Mouse (Mus musculus): Measurements from ENCODE around the gene Lpp. TPM values are rescaled to one million over a fixed set of nuclear protein-coding genes. Genes with fewer than 3 reads are reported as not detected.

Lpp gene
- total RNA-seq, 4 experiments from 2014 or later, result 54.0 to 80.8 (median 65.0) TPM

DNA sequence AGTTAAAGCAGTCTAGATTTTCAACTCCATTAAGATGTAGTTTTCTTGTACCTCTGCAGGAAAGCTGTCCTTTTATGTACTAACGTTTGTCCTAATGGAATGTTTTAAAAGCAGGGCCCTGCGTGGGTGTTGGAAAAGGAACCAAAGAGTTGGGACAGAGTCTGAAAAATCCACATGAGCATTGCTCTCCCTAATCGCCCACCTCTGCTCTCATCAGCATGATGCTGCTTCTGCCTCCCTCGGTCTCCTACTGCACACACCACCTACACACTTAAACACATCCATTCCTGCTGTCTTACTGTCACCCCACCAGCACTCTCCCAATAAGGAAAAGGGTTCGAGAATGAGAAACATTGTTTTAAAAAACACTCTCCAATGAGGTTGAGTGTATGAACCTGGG, 501.9 kb downstream of the Lpp start:
- no peak for DNase-seq

DNA sequence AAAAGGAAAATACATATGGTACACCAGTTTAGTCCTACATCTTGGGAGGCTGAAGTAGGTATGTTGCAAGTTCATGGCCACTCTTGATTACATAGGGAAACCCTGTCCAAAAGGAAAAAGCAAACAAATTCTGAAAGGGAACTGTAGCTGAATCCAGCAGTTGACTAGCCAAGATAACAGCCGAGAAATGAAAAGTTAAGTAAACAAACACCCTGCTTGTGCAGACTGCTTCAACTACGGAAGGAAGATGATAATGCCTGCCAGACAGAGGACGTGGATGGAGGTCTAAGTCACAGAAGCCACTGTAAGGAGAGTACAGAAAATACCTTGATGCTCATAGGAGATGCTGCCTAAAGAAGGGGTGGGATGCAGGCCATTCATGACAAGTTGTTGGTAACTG, 504.3 kb downstream of the Lpp start:
- DNase-seq, result no peak

DNA sequence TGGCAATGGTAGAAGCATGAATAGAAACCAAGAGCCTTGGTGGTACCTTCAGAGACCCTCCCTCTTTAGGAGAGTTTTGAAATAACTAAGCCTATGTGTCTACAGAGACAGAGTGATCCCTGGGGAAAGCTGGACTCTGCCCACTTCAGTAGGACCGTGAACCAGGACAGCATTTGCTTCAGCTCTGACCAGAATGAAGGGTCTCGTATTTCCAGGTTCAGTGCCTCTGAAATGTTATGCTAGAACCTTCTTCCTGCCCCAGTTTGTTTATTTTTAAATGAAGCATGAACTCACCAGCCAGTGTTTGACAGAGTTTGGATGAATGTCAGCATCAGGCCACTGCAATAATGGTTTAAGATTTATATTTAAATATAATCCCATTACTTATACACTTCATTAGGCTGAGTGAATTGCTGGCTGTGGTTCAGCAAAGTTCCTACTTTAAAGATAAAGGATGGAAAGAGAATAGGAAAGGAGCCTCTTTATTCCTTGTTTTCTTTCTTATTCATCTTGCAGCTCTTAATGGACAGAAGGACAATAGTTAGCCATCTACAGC, 507.0 kb downstream of the Lpp start:
- DNase-seq, result no peak

DNA sequence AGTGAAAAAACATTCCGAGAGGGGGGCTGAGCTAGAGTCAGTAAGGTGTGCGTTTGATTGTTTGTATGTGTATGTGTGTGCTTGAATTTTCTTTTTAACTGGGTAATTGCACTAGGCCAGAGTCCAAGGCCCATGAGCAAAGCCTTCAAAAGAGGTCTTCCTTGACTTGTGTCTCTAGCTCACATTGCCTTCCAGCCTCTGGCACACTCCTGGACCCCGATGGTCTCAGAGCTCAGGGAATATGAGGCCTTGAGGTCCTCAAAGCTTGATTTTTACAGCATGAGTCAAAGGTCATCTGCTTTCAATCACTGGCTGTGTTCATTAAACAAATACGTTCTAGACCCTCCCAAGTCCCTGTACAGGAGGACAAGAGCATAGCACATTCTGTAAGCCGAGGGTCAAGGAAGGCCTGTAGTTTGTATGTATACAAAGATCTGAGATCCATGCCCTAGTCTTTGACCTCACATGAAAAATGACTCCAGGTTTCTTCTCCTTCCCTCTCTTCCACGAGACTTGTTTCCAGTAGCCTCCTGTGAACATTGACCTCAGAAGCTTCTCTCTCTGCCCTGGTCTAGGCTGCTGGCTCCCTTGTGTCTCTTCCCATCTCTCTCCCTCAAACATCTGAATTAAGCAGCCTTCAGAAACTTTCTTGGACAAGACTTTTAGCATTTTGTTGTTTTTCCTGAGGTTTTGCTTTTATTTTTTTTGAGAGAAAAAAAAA, 508.0 kb downstream of the Lpp start:
- no peak for DNase-seq

DNA sequence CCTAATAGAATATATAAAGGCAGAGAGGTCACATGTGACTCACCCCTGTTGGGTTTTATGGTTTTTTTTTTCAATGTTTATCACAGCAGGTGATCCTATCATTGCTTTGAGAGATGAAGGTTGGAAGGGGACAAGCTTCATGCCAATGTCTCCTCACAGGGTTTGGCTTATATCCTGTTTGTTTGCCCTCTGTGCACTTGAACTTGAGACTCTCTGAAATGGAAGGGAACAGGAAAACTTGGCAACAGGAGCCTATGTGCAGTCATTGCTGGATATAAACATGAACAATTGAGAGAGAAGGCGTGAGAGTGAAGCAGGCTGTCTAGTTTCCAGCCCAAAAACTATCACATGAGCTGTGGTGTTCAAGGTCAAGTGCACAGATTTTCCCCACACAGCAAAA, 508.8 kb downstream of the Lpp start:
- no peak for DNase-seq

DNA sequence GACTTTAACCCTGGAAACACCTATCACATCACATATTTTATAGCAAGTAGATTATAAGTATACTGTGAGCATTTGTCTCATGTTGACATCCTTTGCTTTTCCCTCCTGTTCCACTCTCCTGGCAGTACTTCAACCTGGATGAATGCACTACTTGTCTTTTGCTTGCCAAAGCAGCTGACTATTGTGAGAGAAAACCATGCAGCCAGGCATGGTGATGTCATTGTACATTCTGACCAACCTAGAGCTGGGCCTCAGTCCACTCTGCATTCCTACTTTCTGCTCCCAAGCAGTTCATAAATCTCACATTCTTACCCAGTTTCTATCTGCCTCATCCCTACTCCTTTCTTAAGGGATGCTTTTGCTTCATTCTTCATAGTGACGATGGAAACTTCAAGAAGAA, 515.6 kb downstream of the Lpp start:
- DNase-seq, result no peak

DNA sequence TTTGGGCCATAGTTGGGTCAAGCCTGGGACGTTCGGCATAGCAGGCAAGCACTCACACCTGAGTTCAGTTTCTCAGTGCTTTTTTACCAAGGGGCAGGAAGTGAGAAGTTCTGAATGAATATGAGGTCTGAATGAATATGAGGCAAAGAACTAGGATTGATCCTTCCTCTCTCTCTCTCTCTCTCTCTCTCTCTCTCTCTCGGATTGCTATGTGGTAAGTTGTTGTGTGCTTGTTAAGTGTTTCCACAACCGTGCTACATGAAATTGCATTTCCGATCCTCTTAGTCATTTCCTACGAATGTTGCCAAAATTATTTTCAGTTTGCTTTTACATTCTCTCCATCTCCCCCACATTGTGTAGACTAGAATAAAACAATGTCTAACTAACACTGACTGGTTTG, 517.0 kb downstream of the Lpp start:
- no peak for DNase-seq

DNA sequence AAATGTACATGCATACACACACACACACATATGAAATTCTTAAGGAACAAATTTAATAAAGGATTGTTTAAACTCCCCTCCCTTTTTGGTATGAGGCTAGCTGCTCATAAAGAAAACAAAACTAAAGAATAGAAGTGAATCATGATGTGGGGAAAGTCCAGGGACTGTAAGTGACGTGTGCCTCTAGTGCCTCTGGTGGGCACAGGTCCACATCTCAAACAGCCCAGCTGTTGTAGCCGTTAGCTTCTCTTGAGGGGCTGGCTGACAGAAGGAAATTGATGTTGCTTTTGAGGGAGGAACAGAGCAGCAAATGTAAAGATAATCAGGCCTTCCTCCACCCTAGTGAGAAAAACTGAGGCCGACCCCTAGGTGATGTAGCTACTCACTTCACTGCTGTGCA, 517.5 kb downstream of the Lpp start:
- DNase-seq, result no peak

DNA sequence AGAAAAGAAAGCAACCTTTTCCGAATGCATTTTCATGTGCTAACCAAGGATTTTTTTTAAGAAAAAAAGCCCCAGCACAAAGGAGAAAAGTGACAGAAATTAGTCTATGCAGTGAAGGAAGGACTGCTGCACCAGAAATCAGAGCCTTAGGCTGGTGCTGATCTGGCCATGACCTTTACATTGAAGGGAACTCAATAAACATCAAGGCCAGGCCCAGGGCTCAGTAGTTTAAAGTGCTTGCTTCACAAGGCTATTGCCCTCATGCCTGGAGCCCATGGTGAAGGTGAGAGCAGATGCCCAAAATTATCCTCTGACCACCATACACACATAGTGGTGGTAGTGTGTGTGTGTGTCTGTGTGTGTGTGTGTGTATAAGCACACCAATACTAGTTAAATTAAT, 519.1 kb downstream of the Lpp start:
- DNase-seq, result peak; percentile 66

DNA sequence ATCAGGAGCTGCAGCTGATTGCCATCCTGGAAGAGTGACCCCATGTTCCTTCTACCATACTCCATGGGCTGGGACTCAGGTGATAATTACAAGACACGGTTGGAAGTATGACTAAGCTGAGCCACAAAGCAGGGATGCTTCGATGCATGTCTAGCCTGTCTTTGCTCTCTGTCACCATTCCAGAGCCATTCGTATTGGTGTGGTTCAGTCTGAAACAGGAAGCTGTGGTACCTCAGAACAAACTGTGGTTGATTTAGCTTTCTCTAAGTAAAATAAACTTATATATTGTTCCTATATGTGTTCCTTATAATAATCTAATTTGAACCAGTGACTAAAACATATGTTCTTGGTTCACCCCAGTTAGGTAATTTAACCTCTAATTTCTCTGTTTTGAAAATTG, 519.7 kb downstream of the Lpp start:
- DNase-seq, result no peak

DNA sequence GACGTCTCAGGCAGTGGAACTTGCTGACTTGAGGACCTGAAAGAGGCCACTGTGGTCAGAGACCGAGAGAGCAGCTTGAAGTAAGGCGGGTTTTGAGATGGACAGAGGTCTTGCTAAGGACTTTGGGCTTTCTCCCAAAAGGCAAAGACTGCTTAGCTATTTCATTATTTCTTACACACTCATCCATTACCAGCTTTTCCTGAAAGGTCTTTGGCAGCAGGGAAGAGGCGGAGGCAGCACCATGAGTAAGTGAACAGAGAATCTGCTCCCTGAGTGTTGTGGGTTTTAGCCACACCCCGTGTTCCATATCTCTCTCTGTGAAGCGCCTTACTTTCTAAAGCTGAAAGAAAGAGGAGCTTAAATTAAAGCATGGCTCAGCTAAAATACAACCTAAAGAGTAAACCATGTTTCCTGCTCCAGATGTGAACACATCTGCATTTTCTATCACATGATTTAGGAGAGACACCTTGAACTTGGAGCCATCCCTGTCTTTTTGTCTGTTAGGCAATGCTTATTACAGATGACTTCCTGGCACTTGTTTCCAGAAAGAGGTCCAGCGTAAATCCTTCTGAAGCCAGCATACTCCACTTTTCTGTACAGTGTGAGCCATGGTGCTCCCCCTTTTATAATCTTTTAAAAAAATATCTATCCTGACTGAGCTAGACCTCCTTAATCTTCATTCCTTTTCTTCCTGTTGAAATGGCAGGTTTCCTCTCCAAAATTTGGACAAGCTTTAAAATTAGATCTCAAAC, 520.5 kb downstream of the Lpp start:
- DNase-seq, result peak; percentile 69

DNA sequence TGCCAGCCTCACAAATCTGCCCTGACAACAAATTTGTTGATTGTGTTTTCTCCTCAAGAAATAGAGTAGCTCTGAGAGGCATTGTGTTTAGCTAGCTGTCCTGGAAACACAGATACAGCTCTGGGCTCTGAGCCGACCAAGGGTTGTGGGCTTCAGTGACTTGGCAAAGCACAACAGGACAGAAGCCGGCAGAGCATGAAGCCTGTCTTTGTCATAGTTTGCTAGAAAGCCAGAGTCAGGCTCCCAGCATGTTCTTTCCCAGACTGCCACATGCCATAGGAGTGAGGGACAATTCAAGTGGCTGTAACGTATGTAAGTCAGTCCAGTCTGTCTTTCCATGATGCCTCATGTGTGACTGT, 521.1 kb downstream of the Lpp start:
- DNase-seq, result no peak

DNA sequence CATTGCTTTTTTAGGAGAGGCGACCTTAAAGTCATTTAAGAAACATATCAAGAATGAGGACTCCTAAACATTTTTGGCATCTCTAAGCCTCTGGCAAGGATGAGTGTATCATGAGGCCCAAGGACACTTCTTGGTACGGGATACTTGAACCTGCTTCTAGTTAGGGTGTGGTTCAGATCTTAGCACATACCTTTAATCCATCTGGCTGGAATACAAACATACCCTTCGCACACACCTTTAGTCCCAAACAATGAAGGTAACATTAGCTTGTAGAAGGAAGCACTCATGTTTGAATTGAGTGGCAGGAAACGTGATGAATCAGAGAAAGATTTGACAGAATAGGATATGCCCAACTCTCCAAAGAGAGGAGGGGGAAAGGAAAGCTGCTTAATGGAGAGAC, 522.2 kb downstream of the Lpp start:
- DNase-seq, result no peak

DNA sequence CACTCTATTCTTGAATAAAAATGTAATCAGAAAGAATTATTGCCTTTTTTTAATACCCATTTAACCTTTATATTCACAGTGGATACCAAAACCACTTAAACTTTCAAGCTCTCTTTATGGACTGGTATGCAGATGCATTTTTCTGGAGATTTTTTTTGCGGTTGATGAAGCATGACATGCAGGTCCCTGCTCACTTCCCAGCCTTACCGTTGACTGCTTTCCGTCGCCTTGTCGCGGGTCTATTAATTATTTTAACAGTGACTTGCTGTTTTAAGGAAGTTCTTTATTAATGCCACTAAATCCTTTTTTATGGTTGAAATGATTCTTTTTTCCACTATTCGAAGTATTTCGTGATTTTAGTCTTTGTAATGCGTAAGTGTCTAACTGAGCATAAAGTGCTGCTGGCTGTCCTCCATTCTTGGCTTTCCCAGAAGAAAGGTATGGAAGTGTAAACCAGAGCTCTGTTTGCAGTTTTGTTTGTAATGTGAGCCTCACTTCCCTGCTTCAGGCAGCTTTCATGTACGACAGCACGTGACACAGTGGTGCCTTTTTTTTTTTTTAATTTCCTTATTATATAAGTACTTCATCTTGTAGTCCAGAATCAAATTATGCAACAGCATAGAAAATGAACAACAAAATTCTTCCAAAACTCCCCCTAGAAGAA, 526.2 kb downstream of the Lpp start:
- DNase-seq, result no peak

DNA sequence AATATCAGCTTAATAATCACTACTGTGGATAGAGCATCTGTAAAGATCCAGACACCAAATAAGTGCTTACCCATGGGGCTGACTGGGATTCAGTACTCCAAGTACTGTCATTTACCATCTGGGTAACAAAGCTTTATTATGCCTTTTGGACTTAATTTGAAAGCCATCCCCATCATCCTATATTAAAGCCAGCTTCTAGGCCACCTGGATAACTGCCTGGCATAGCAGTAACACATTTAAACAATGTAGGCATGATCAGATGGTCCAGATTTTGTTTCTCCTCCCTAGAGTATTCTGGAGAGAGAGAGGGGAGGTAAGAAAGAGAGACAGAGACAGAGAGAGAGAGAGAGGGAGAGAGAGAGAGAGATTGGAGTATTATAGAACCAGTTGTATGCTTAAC, 536.8 kb downstream of the Lpp start:
- no peak for DNase-seq

DNA sequence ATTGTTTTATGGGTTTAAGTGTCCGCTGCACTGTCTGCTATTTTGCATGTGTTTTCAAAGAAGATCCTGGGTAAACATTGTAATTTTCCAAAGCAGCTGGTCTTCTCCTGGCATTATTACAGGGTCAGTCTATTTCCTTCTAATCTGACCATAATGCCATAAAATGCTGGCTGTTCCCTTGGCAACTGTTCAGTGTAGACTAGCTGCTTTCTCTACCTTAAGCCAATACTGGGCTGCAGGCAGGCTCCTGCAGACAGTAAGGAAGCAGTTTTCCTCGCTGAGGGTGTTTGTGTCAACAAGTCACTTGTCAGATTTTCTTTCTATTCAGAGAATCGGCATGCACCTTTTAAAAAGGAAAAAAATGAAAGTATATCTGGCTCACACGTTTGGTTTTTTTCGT, 537.3 kb downstream of the Lpp start:
- DNase-seq, result no peak

DNA sequence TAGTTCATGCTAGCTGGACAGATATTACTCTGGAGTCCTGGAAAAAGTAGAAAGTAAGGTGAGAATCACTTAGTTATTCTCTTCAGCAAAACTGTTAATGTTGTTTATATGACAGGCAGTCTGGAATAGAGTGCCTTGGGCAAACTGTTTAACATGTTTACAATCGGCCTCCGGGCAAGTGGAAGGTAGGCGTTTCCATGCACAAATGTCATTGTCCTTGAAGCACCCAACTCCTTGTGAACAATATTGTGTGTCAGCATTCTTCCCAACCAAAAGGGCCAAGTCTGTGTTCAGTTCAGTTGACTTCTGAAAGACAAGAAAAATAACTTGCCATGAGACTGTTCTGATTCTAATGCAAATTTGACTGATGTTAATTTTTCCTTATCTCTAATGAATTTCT, 539.5 kb downstream of the Lpp start:
- DNase-seq, result no peak

DNA sequence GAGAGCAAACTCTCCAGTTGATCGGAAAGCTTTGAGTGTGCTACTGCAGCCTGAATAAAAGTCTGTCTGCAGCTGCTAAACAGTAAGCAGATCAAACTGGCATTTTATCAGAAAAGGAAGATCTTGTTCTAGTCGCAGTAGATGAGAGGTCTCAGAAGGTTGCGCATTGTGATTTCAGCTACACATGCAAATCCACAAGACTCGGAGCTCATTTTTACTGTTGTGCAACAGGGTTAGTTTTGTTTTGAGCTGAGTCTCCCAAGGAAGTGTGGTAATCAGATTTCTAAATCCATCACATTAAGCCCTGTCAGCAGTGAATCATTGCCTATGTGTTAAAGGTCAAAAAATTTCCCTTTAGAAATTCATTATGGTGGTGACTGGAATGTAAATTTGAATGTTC, 540.4 kb downstream of the Lpp start:
- DNase-seq, result peak; percentile 61

DNA sequence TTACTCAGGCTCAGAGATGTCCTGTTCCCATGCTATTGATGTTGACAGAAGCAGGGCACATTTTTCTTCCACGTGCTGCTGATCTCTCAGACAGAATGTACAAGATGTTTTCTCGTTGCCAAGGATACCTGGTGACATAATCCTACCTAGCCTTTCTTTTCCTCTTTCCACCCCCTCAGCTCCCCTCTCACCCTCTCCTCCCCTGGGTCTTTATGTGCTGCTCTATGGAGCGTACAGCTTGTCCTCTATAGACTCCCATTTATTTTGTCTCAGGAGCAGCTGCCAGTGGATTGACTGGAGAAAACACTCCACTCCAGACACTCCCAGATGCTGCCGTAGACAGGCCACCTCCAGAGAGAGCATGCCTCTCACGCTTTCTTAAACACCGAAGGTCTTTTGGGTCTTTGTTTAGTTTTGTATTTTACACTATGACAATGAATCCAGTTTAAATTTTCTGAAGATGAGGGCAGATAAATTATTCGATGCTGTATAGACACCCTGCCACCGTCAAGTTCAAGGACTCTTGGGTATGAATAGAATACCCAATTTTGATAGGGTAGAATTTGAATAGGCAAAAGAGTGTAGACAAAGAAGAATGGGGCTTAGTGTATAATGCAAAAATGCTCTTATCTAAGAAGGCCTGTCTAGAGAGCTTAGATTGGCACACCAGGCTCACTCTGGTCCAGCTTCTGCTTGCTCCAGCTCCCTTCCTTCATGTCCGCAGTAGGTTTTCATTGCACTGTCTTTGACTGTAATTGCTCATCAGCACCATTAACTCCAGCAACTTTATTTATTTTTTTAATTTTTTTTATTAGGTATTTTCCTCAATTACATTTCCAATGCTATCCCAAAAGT, 548.2 kb downstream of the Lpp start:
- DNase-seq, result no peak

DNA sequence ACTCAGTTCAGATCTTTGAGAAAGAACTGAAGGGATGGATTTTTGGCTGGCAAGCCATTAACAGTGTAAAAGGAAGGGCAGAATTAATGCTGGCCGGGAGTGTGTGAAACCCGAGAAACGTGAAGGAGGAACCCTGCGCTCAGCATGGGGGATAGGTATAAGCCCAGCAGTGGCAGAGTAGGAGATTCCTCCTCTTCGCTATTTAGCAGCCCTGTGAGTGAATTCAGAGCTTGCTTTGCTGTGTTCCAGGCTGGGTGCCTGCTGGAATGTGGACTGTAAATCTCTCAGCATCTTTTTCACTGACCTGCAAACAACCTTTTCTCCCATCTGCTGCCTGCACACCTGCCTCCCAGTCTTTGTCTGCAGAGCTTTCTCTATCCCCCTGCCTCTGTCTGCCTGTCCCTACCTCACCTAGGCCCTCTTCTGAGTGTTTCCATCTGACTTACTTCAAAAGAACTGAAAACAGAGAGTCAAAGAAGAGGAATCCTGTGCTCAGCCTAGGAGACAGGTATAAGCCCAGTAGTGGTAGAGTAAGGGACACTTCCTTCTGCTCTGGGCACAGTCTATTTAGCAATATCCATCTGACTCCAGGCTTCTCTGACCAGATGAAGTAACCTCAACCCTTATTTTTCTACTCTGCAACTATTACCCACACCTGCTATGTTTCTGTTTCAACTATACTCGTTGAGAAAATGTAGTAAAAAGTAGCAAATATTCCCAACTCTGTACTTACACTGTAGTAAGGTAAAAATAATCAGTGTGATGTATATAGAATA, 550.4 kb downstream of the Lpp start:
- no peak for DNase-seq

DNA sequence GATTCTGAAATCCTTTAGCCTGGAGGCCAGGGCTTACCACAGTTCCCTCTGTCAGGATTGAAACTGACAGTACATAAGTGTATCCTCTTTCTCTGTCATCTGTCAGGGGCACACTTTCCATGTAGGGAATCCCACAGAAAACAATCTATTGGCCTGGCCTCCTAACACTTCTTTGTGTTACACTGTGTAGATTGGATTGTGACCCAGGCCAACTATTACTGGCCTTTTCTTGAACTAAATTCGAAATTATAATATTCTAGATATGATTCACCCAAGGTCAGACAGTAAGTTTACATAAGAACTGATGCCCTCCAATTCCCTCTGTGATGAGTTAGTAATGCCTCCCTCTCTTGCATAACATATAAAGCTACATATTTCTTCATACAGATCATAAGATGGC, 553.0 kb downstream of the Lpp start:
- DNase-seq, result no peak

DNA sequence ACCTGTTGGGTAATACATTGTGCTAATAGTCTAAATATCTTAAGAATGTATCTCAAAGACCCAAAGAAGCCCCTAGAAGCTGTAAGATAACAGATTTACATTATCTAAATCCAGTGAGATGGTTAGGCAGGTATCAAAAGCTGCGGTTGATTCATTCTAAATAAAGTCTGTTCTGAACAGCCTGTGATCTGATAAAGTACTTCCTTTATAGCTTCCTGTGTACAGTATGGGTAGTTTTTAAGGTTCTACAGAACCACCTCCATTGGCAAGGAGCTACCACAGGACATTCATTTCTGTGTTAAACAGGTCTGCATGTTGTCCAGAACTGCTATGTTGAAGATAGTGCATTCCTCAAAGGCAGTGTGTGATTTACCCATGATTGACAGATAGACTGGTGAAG, 554.2 kb downstream of the Lpp start:
- DNase-seq, result no peak

All from adrenal gland, adult 8-10 months (tissue).